Mouse (Mus musculus): Measurements from ENCODE around the gene Sp7. TPM values are rescaled to one million over a fixed set of nuclear protein-coding genes. Genes with fewer than 3 reads are reported as not detected.

The Sp7 gene
- polyA plus RNA-seq, 1 experiment from 2014 or later = 1.9 TPM

DNA sequence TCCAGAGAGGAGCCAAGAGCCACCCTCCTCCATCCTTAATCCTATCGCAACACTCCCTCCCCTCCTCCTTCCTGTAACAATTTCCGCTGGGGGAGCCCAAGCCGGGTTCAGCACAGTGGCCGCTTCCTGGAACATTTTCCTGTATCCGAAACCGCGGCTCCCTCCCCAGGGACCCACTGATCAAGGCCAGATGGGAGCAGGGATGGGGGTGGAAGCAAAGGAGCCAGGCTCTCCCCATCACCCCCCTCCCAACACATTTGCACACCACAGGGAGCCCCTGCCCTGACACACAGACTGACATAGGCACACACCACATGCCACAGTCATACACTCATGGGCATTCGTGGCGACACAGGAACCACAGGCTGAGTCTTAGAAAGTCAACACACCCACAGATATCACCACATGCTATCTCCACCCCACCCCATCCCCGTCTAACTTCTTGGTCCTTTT lies 10.9 kb upstream of the Sp7 start:
- ATAC-seq (ENCODE audit: low FRiP score) = 0 out of 2 replicates have a peak, but pooled peaks have one; percentile 15
- Histone ChIP-seq H3K36me3 (no peaks in the 10 kb centered on the region), H3K4me1 (peaks cover 20% of the 10 kb centered on the region), H3K27me3 (peaks cover 3% of the 10 kb centered on the region; the same call in 1 of the 2 replicates), H3K9ac (no peak overlapping the region), H3K4me2 (replicated peaks) (peak overlapping the region; percentile 81), H3K4me3 (peak overlapping the region; percentile 49; the same call in 1 of the 2 replicates), H3K27ac (peak overlapping the region; percentile 35; the same call in 1 of the 2 replicates), H3K9me3 (replicated peaks) (no peaks in the 10 kb centered on the region)
- WGBS = 2% methylated on average over 10 of the region's 10 CpGs

DNA sequence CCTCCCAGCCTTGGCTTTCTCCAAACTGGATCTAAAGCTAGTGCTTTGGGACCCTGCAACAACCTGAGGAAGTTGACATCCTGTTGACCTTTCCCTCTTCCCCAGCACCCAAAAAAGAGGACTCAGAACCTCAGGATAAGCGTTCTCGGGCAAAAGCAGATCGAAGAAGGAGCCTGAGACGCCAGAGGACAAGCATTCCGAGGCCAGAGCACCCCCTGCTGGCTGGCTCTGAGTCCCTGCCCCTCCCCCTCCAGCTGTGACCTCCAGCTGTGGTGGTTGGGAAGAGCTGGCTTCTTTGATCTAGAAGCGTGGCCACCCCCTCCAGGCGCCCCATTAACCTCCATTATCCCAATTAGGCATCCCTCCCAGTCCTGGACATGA lies 10.2 kb upstream of the Sp7 start:
- Histone ChIP-seq H3K4me2 (replicated peaks) (peak overlapping the region; percentile 81), H3K27me3 (peaks cover 4% of the 10 kb centered on the region), H3K27ac (peak overlapping the region; percentile 56), H3K9me3 (replicated peaks) (no peaks in the 10 kb centered on the region), H3K4me3 (peak overlapping the region; percentile 49), H3K9ac (peak overlapping the region; percentile 65), H3K36me3 (no peaks in the 10 kb centered on the region), H3K4me1 (peaks cover 20% of the 10 kb centered on the region)
- WGBS = under 1% methylated on average over 7 of the region's 7 CpGs
- peak; percentile 62 for ATAC-seq (ENCODE audit: low FRiP score)

DNA sequence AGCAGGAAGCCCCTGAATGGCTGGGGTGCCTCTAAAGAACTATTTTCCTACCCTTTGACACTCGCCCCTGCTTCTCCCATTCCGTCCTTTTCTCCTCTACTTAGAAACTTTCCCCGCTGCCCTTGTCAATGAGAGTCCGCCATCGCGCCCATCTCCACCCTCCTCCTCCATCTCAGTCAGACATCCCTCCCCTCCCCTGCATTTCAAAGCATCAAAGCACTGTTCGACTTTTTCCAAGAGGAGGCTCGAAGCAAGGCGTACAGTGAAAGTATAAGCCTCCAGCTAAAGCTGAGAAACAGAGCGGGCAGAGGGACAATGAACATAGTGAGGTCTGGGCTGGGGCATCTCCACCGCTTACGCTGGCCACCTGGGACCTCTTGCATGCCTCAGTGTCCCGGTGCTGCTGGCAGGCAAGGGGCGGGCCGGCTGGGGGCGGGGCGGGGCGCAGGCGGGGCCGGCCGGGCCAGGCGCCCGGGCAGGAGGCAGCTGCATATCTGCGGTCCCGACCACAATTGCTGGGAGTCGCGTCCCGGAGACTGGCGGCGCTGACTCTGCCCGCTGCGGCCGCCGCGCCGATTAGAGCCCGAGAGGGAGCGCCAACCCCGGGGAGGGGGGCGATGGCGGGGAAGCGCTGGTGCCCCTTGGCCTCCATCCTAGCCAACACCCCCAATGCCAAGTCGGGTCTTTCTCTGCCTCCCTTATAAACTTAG lies 9.6 kb upstream of the Sp7 start:
- H3K4me3 ChIP-seq = peak overlapping the region; percentile 49
- WGBS = under 1% methylated on average over 43 of the region's 43 CpGs
- peak overlapping the region; percentile 81 for H3K4me2 ChIP-seq (replicated peaks)
- H3K9ac ChIP-seq = peak overlapping the region; percentile 65
- H3K27me3 ChIP-seq = peaks cover 9% of the 10 kb centered on the region
- ATAC-seq (ENCODE audit: low FRiP score) = peak; percentile 88
- H3K36me3 ChIP-seq = no peaks in the 10 kb centered on the region
- peaks cover 20% of the 10 kb centered on the region for H3K4me1 ChIP-seq
- H3K27ac ChIP-seq = peak overlapping the region; percentile 56
- H3K9me3 ChIP-seq (replicated peaks) = no peaks in the 10 kb centered on the region

DNA sequence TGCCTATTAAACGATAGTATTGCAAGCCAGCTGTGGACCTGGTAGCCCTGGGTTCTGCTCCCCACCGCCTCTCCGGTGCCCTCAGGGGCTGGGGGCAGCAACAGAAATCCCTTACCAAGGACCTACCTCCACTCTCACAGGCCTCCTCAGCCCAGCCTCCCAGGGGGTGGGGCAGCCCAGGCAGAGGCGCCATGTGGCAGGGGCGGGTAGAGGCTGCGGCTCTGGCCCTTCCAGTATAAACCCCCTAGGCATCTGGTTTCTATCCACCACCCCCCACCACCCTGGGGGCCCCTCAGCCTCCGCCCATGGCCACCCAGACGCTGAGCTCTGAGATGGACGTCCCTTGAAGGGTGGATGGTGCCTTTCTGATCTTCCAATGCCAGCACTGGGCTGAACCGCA lies 3.7 kb upstream of the Sp7 start:
- 7% methylated on average over 10 of the region's 10 CpGs for whole genome bisulfite sequencing
- Histone ChIP-seq H3K4me2 (replicated peaks) (peak overlapping the region; percentile 24), H3K9me3 (replicated peaks) (no peaks in the 10 kb centered on the region), H3K4me1 (peaks cover 29% of the 10 kb centered on the region), H3K27ac (no peak overlapping the region), H3K4me3 (no peak overlapping the region), H3K9ac (peak overlapping the region; percentile 35; the same call in 1 of the 2 replicates), H3K36me3 (no peaks in the 10 kb centered on the region), H3K27me3 (peaks cover 27% of the 10 kb centered on the region)
- no peak for ATAC-seq (ENCODE audit: low FRiP score)

DNA sequence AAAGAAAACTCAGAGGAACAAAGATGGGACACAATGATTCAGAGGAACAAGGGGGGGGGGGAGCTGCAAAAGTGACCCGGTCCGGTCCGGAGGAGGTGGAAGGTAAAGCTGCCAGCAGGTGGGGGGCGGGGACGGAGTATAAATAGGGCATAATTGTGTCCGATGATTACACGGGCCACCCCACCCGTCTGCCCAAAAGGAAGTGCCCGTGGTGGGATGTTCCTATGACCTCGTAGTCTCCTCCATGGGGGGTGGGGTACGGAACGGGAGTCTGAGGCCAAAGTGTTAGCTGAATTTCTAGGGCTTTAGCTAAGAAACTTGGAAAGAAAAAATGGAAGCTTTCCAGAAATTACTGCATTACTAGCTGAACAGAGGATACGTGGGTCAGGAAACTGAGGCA lies 3.0 kb upstream of the Sp7 start:
- WGBS = 10% methylated on average over 13 of the region's 13 CpGs
- Histone ChIP-seq H3K27me3 (peaks cover 35% of the 10 kb centered on the region), H3K4me3 (no peak overlapping the region), H3K4me2 (replicated peaks) (no peak overlapping the region), H3K9me3 (replicated peaks) (no peaks in the 10 kb centered on the region), H3K9ac (no peak overlapping the region), H3K36me3 (no peaks in the 10 kb centered on the region), H3K4me1 (peaks cover 29% of the 10 kb centered on the region), H3K27ac (no peak overlapping the region)
- ATAC-seq (ENCODE audit: low FRiP score) = no peak

DNA sequence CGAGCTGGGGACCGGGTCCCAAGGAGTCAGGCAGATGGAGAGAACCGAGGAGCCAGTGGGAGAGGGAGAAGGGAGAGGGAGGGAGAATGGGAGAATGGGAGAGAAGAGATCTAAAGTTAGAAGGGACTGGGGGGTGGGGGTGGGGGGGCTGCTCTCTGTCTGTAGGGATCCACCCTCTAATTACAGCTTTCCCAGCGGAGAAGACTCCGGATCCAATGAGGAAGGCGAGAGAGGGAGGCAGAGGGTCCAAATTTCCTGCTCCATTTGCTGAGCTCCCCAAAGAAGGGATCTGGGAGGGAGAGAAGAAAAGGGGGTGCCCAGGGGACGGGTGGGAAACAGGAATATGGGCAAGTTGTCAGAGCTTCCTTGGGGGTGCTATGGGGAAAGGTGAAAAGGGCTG lies 744 bp downstream of the Sp7 start:
- H3K9me3 ChIP-seq (replicated peaks) = no peaks in the 10 kb centered on the region
- H3K4me2 ChIP-seq (replicated peaks) = peak overlapping the region; percentile 51
- 9% methylated on average over 7 of the region's 7 CpGs for WGBS
- peaks cover 33% of the 10 kb centered on the region for H3K4me1 ChIP-seq
- H3K36me3 ChIP-seq = no peaks in the 10 kb centered on the region
- no peak for ATAC-seq (ENCODE audit: low FRiP score)
- peak overlapping the region; percentile 30 for H3K4me3 ChIP-seq
- H3K9ac ChIP-seq = peak overlapping the region; percentile 54
- no peak overlapping the region for H3K27ac ChIP-seq
- H3K27me3 ChIP-seq = peaks cover 50% of the 10 kb centered on the region

DNA sequence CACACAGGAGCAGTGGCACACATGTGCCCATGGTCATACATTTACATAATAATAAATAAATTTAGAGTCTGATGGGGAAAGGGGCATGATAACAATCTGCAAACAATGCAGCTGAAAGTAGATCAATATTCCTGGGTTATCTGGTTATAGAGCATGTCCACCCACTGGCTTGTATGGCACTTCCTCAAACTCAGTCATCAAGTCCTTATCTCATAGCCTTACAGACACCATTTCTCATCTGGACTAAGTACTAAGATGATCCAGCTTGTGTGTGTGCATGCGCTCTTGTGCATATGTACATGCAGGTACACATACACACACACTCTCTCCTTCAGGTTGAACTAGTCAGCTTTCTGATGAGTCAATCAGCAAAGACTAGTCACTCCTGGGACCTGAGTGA lies 2.3 kb downstream of the Sp7 start:
- Histone ChIP-seq H3K27me3 (peaks cover 43% of the 10 kb centered on the region), H3K9me3 (replicated peaks) (no peaks in the 10 kb centered on the region), H3K4me2 (replicated peaks) (no peak overlapping the region), H3K4me3 (no peak overlapping the region), H3K27ac (no peak overlapping the region), H3K9ac (no peak overlapping the region), H3K4me1 (peaks cover 19% of the 10 kb centered on the region), H3K36me3 (no peaks in the 10 kb centered on the region)
- no peak for ATAC-seq (ENCODE audit: low FRiP score)
- 97% methylated on average over 1 of the region's 1 CpGs for WGBS

DNA sequence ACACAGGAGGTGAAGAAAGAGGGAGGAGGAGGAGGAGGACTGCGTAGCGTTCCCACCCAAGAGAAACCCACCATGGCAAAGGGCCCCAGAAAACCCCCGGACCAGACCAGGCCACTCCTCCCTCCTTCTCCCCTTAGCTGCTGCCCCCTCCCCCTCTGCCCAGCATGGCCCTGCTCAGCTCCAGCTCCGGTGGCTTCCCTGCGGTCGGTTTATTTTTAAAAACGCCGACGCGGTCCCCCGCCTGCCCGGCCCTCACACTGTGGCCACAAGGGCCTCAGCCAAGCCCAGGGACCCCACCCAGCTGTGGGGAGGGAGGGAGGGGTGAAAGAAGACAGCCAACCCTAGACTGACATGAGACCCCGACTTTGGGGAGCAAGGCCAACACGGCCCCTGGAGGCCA lies 4.3 kb downstream of the Sp7 start:
- 11% methylated on average over 14 of the region's 14 CpGs for WGBS
- no peak overlapping the region for H3K4me3 ChIP-seq

DNA sequence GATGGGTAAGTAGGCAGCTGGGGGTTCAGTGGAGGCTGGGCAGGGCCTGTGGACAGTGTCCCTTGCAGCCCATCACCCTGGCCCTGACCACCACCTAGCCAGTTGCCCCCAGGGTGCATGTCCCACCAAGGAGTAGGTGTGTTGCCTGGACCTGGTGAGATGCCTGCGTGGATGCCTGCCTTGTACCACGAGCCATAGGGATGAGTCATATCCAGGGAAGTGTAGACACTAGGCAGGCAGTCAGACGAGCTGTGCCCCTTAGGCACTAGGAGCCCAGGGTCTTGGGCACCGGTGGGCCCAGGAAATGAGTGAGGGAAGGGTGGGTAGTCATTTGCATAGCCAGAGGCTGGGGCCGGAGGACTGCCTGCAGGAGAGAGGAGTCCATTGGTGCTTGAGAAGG lies 8.1 kb downstream of the Sp7 start:
- 20% methylated on average over 5 of the region's 5 CpGs for WGBS
- Histone ChIP-seq H3K9me3 (replicated peaks) (no peaks in the 10 kb centered on the region), H3K27me3 (peaks cover 59% of the 10 kb centered on the region), H3K4me1 (peaks cover 46% of the 10 kb centered on the region), H3K9ac (0 out of 2 replicates have a peak overlapping the region, but pooled peaks have one; percentile 23), H3K4me2 (replicated peaks) (no peak overlapping the region), H3K4me3 (no peak overlapping the region), H3K27ac (no peak overlapping the region), H3K36me3 (no peaks in the 10 kb centered on the region)
- no peak for ATAC-seq (ENCODE audit: low FRiP score)

More for the DNA sequence above, 4.3 kb downstream of the Sp7 start:
- no peaks in the 10 kb centered on the region for H3K36me3 ChIP-seq
- peak overlapping the region; percentile 26; the same call in 1 of the 2 replicates for H3K27ac ChIP-seq
- peaks cover 64% of the 10 kb centered on the region for H3K27me3 ChIP-seq
- peak overlapping the region; percentile 20; the same call in 1 of the 2 replicates for H3K9ac ChIP-seq
- no peak for ATAC-seq (ENCODE audit: low FRiP score)
- no peaks in the 10 kb centered on the region for H3K9me3 ChIP-seq (replicated peaks)
- peak overlapping the region; percentile 31 for H3K4me2 ChIP-seq (replicated peaks)
- peaks cover 35% of the 10 kb centered on the region for H3K4me1 ChIP-seq

DNA sequence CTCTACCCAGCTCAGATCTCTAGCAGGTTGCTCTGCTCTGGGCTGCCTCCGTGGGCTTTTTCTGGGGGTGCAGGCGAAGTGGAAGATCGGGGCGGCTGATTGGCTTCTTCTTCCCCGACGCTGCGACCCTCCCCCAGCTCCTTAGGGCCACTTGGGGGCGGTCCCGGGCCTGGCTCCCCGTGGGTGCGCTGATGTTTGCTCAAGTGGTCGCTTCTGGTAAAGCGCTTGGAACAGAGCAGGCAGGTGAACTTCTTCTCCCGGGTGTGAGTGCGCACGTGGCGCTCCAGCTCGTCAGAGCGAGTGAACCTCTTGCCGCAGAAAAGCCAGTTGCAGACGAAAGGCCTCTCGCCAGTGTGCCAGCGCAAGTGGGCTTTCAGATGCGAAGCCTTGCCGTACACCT lies 8.9 kb downstream of the Sp7 start:
- no peak overlapping the region for H3K27ac ChIP-seq
- H3K4me1 ChIP-seq = peaks cover 46% of the 10 kb centered on the region
- peak overlapping the region; percentile 37 for H3K4me2 ChIP-seq (replicated peaks)
- H3K9ac ChIP-seq = no peak overlapping the region
- no peaks in the 10 kb centered on the region for H3K36me3 ChIP-seq
- H3K27me3 ChIP-seq = peaks cover 52% of the 10 kb centered on the region
- ATAC-seq (ENCODE audit: low FRiP score) = no peak
- no peaks in the 10 kb centered on the region for H3K9me3 ChIP-seq (replicated peaks)
- 3% methylated on average over 25 of the region's 25 CpGs for WGBS
- peak overlapping the region; percentile 12; the same call in 1 of the 2 replicates for H3K4me3 ChIP-seq

DNA sequence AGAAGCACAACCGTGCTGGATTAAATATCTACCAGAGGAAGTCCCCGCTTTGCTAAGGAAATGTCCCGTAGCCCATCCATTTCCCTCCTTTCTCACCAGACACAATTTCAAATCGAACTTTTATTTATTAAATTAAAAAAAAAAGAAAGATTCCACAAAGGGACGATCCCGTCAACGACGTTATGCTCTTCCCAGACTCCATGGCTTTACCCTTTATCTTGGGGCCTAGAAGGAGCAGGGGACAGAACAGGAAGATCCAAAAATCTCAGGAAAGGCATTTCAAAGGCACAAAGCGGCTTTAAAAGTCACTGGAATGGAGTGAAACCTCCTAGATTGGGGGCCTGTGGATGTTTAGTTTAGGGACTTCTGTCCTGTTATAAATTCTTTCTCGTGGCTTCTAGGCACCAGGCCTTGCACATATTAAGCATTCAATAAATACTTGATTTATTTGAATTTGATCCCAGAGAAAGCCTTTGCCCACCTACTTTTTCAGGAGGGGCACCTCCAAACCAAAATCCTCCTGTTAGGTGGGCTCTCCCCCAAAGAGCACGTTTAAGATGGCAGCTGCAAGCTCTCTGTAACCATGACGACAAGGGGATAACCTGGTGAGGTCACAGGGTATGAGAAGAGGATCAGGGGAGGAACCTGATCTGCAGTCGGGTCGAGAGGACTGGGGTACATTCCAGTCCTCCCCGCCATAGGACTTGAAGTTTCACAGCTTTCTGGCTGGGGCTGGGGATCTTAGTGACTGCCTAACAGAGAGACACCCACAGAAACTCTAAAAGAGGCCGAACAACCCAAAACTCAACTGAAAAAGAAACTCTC lies 10.3 kb downstream of the Sp7 start:
- ATAC-seq (ENCODE audit: low FRiP score) = no peak
- no peaks in the 10 kb centered on the region for H3K36me3 ChIP-seq
- H3K4me1 ChIP-seq = peaks cover 42% of the 10 kb centered on the region
- H3K4me2 ChIP-seq (replicated peaks) = peak overlapping the region; percentile 64
- WGBS = 21% methylated on average over 16 of the region's 16 CpGs
- H3K27me3 ChIP-seq = peaks cover 40% of the 10 kb centered on the region
- H3K9me3 ChIP-seq (replicated peaks) = no peaks in the 10 kb centered on the region
- H3K27ac ChIP-seq = peak overlapping the region; percentile 82
- peak overlapping the region; percentile 59; the same call in 1 of the 2 replicates for H3K9ac ChIP-seq
- H3K4me3 ChIP-seq = no peak overlapping the region

DNA sequence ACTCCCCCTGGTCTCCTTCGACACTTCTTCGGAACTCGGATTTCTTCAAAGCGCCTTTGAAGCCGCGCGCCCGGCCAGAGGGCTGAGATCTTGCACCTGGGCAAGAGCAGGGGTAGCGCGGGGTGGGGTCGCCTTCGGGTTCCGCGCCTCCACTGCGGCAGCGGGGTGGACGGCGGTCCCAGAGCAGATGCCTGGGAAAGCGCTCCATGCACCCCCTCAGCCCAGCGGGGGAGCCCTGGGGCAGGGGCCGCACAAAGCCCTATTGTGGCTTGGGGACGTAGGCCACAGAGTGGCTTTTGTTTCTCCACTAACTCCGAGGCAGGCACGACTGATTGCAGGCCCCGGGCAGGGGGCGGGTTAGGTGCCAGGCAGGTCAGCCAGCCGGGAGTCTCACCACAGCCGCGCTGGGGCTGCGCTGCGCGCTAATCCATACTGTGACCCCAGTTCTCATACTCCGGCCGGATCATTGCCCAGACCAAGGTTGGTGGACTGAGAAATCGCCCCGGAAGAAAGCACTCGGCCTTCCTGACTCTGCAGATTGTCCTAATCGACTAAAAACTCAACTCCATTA lies 11.0 kb downstream of the Sp7 start:
- H3K9me3 ChIP-seq (replicated peaks) = no peaks in the 10 kb centered on the region
- H3K27ac ChIP-seq = peak overlapping the region; percentile 82
- peaks cover 40% of the 10 kb centered on the region for H3K27me3 ChIP-seq
- WGBS = under 1% methylated on average over 38 of the region's 38 CpGs
- no peaks in the 10 kb centered on the region for H3K36me3 ChIP-seq
- peak overlapping the region; percentile 59 for H3K9ac ChIP-seq
- H3K4me1 ChIP-seq = peaks cover 45% of the 10 kb centered on the region
- peak overlapping the region; percentile 64 for H3K4me2 ChIP-seq (replicated peaks)
- H3K4me3 ChIP-seq = peak overlapping the region; percentile 38
- peak; percentile 70 for ATAC-seq (ENCODE audit: low FRiP score)

All from hindbrain, embryonic 12.5 days (tissue).